Mouse (Mus musculus) limb, embryonic 15.5 days (tissue): ENCODE data around the gene Tmem132b. TPM values are rescaled to one million over a fixed set of nuclear protein-coding genes. Genes with fewer than 3 reads are reported as not detected.
"Not testable (repeated sequence)": the region's sequence is repeated elsewhere in the genome, so short reads cannot be mapped to it uniquely, and the experiment has no call there.

ENCODE experiments used
- ATAC-seq: fragments of 200-750 bp; cut with Nextera tagmentation; 2 replicates; pipeline ENCODE4 v1.8.0; 2017; ENCODE audit warnings: low read depth, moderate TSS enrichment; ENCODE audit not compliant: insufficient number of reproducible peaks, low FRiP score, low TSS enrichment
- H3K27ac ChIP-seq: fragments of 300-500 bp; sonication (generic); 2 replicates; pipeline ENCODE4 v1.5.1; 2015; ENCODE audit warnings: moderate library complexity, mild to moderate bottlenecking, inconsistent platforms
- H3K27me3 ChIP-seq: fragments of 300-500 bp; sonication (generic); 2 replicates; pipeline ENCODE4 v1.6.1; 2015; ENCODE audit warnings: inconsistent platforms
- H3K36me3 ChIP-seq: fragments of 300-500 bp; sonication (generic); 2 replicates; pipeline ENCODE4 v1.6.1; 2015; ENCODE audit warnings: inconsistent platforms
- H3K4me1 ChIP-seq: fragments of 300-500 bp; sonication (generic); 2 replicates; pipeline ENCODE4 v1.6.1; 2015; ENCODE audit warnings: inconsistent platforms
- H3K4me2 ChIP-seq: fragments of 300-500 bp; sonication (generic); 2 replicates; pipeline ENCODE4 v1.6.1; 2015; ENCODE audit warnings: mild to moderate bottlenecking, inconsistent platforms
- H3K4me3 ChIP-seq: fragments of 300-500 bp; sonication (generic); 2 replicates; pipeline ENCODE4 v1.5.1; 2015; ENCODE audit warnings: mild to moderate bottlenecking, inconsistent platforms
- H3K9ac ChIP-seq: fragments of 300-500 bp; sonication (generic); 2 replicates; pipeline ENCODE4 v1.6.1; 2015; ENCODE audit warnings: inconsistent platforms
- H3K9me3 ChIP-seq: fragments of 300-500 bp; sonication (generic); 2 replicates; pipeline ENCODE4 v1.6.1; 2016; ENCODE audit warnings: inconsistent platforms
- WGBS: fragments of 180-500 bp; shearing (Covaris S2); methylation state at CpG from one replicate; pipeline ENCODE4 v1.1.7; 2015; 5-methylcytosine and 5-hydroxymethylcytosine counted together
- polyA plus RNA-seq: library from polyadenylated mRNA; unstranded; fragments of >200 nt; fragmentation: Nextera tagmentation; extraction: Ambion mirVana; gene quantifications from 2 replicates; pipeline ENCODE4 v1.2.1, GENCODE M21; 2015

The Tmem132b gene
- polyA plus RNA-seq, result 0.22 and 0.31 TPM in 2 replicates

DNA sequence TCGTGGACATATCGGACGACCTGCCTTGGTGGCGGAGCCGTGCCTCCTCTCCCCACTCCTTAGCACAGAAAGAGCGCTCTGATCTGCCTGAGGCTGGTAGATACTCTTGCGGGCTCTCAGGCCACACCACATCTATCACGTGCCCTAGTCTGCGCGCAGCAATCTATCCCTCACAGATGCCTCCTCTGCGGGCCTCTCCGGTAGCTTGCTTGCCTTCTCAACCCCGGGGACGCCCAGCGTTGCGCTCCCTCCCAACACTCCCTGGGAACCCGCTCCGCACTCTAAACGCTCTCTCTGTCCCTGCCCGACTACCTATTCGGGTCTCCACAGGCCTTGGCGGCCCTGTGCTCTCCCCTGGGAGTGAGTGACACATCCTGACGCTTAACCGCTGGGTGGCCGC lies at the start of gene Tmem132b:
Gene Tmem132b (plus strand): TSS at position 141 of the 400 bp plus-strand sequence.
- 0 out of 2 replicates have a peak within 1 kb of the TSS, but pooled peaks have one; percentile 10 for H3K9ac ChIP-seq
- ATAC-seq, result no peak
- H3K4me2 ChIP-seq, result peak within 1 kb of the TSS; percentile 87
- no peaks in the 10 kb centered on the region for H3K9me3 ChIP-seq
- WGBS, result 2% methylated on average over 25 of the region's 25 CpGs
- peaks cover 85% of the 10 kb centered on the region for H3K27me3 ChIP-seq
- H3K4me1 ChIP-seq, result peaks cover 21% of the 10 kb centered on the region
- peak within 1 kb of the TSS; percentile 48 for H3K4me3 ChIP-seq
- no peak within 1 kb of the TSS for H3K27ac ChIP-seq
- H3K36me3 ChIP-seq, result no peaks in the 10 kb centered on the region

DNA sequence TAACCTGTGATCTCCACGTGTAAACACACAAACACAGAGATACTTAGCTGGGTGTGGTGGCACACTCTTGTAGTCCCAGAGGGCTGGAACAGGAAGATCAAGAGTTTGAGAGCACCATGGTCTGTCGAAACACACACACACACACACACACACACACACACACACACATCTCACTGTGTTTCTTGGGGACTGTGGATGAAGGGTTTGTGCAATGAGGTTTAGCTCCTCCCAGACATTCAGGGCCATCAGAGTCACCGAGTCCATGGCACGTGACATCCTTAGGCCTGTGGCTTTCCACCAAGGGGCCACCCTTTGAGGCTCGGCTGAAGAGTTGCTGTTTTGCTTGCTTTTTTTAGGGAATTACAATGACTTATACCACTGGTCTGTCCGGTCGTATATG lies 49.1 kb upstream of the Tmem132b start:
- ATAC-seq, result no peak
- WGBS, result 86% methylated on average over 7 of the region's 7 CpGs
- Histone ChIP-seq H3K27ac (no peak overlapping the region), H3K27me3 (no peaks in the 10 kb centered on the region), H3K4me1 (peaks cover 12% of the 10 kb centered on the region), H3K4me2 (no peak overlapping the region), H3K4me3 (no peak overlapping the region), H3K9me3 (no peaks in the 10 kb centered on the region), H3K9ac (no peak overlapping the region), H3K36me3 (peaks cover 39% of the 10 kb centered on the region)

DNA sequence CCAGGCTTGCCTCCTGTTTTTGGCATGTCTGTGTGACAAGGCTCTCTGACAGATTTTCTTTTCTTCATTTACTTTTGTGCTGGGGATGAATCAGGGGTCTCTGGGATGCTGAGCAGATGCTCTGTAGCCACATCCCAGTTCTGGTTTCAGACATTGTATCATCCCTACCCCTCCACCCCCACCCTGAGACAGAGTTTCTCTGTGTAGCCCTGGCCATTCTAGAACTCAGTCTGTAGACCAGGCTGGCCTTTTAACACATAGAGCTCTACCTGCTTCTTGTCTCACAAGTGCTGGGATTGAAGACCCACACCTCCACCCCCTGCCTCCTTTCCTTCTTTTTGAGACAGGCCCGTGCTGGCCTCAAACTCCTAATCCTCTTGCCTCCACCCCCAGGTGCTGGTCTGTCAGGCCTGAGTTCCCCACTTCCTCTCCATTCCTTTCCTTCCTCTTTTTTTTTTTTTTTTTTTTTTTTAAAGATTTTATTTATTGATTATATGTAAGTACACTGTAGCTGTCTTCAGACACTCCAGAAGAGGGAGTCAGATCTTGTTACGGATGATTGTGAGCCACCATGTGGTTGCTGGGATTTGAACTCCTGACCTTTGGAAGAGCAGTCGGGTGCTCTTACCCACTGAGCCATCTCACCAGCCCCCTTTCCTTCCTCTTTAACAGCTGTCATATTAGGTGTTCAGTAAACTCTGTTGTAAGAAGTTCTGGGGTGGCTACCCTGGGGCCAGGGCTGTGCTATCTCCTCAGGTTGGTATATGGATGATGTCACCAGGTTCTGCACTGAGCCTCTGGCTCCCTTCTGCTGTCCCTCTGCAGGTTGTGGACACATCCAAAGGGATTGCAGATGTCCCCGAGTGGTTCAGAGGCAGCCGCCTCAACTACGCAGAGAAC lies 47.6 kb upstream of the Tmem132b start:
- Histone ChIP-seq H3K4me2 (no peak overlapping the region), H3K27ac (no peak overlapping the region), H3K4me1 (no peaks in the 10 kb centered on the region), H3K9me3 (no peaks in the 10 kb centered on the region), H3K4me3 (no peak overlapping the region), H3K9ac (no peak overlapping the region), H3K36me3 (peaks cover 50% of the 10 kb centered on the region), H3K27me3 (no peaks in the 10 kb centered on the region)
- WGBS, result 80% methylated on average over 6 of the region's 6 CpGs
- ATAC-seq, result no peak

DNA sequence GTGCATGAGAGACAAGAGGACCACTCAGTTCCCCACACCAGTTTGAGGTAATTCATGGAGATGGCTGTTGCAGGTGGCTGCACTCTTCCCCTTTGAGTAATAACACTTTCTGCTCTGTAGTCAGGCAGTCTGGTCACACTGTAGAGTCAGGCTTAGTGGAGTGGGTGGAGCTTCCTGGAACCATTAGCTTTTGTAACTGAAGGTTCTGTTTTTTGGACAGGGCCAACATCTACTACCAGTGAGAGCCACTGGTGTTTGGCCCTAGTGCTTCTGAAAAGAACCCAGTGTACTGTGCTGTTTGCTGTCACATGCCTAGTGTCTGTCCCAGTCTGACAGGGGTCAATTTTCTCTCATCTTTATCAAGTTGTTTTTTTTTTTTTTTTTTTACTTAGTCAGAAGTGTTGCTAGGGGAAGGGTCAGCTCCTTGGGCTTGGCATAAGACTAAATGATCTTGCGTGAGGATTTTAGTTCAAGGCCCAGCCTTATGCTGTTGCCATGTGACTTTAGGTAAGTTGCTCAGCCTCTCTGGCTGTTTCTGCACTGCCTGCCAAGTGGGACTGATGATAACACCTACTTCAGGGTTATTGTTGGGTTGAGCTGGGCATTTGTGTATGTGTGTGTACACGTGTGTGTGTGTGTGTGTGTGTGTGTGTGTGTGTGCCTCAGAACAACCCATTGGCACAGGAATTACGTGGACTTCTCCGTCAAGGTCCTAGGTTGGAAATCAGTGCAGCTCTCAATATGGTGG lies 46.4 kb upstream of the Tmem132b start:
- Histone ChIP-seq H3K36me3 (peaks cover 60% of the 10 kb centered on the region), H3K4me3 (no peak overlapping the region), H3K4me2 (no peak overlapping the region), H3K27ac (no peak overlapping the region), H3K4me1 (no peaks in the 10 kb centered on the region), H3K27me3 (no peaks in the 10 kb centered on the region), H3K9ac (no peak overlapping the region), H3K9me3 (no peaks in the 10 kb centered on the region)
- WGBS, result 83% methylated on average over 4 of the region's 4 CpGs
- no peak for ATAC-seq

DNA sequence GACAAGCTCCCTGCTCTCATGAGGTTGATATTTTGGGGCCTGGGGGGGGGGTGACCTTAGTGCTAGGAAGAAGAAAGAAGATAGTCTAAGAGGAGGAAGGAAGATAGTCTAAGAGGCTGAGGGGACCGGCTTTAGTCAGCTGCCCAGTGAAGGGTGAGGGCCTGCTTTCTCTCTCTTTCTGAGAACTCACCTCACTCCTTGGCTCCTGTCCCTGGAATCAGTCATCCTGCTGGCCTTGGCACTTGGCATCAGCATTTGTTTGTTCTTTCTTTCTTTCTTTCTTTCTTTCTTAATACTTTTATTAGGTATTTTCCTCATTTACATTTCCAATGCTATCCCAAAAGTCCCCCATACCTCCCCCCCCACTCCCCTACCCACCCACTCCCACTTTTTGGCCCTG lies 45.5 kb upstream of the Tmem132b start:
- H3K27ac ChIP-seq, result no peak overlapping the region
- H3K9ac ChIP-seq, result no peak overlapping the region
- H3K36me3 ChIP-seq, result peaks cover 68% of the 10 kb centered on the region
- H3K9me3 ChIP-seq, result no peaks in the 10 kb centered on the region
- ATAC-seq, result no peak
- H3K4me3 ChIP-seq, result no peak overlapping the region
- WGBS, result 94% methylated on average over 1 of the region's 1 CpGs
- no peak overlapping the region for H3K4me2 ChIP-seq
- no peaks in the 10 kb centered on the region for H3K27me3 ChIP-seq
- no peaks in the 10 kb centered on the region for H3K4me1 ChIP-seq

DNA sequence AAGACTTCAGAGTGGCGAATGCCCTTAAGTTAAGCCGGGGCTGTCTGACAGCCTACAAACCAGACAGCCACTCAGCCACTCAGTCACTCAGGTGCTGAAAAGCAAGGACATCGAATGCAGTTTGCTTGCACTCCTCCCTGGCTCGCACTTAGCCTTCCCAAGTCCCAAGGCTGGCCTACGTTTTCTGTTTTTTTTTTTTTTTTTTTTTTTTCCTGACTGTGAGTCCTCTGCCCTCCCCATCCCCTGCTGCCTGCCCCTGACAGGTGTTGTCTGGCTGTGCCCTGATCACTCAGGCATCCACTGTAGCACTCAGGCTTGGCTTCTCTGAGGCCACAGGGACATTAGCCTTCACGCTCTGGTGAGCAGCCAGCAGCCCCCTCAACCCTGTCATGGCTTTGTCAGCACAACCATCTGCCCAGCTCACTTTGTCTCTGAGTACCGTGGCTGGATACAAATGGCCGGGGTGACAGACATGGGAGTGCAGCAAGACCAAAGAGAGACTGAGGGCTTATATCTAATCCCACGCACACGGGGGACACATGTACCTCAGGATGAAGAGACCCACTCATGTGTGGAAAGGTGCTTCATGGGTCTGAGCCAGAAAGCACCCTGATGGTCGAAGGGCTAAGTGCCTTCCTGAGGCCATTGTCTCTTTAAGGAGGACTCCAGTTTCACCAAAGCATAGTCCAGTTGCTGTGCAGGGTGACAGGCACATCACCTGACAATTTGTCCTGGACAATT lies 44.0 kb upstream of the Tmem132b start:
- Histone ChIP-seq H3K36me3 (peaks cover 77% of the 10 kb centered on the region), H3K9ac (no peak overlapping the region)
- no peak for ATAC-seq

DNA sequence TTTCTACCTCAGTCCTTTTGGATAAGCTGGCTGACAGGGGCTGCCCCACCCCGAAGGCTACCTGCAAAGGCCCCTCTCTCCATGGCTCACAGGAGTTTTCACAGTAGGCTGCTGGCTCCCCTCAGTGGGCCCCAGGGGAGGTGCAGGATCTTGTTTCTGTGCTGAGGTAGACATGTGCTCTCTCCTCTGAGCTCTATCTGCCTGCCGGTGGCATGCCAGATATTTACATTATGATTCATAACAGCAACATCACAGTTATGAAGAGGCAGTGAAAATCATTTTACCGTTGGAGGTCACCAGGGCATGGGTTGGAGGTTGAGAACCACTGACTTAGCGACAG lies 43.5 kb upstream of the Tmem132b start:
- Histone ChIP-seq H3K9ac (no peak overlapping the region), H3K4me3 (no peak overlapping the region), H3K27ac (no peak overlapping the region), H3K9me3 (no peaks in the 10 kb centered on the region), H3K36me3 (peaks cover 77% of the 10 kb centered on the region), H3K27me3 (no peaks in the 10 kb centered on the region), H3K4me2 (no peak overlapping the region), H3K4me1 (no peaks in the 10 kb centered on the region)
- no peak for ATAC-seq
- 65% methylated on average over 4 of the region's 4 CpGs for WGBS

More for the DNA sequence above, 44.0 kb upstream of the Tmem132b start:
- Histone ChIP-seq H3K27ac (no peak overlapping the region), H3K9me3 (no peaks in the 10 kb centered on the region), H3K4me2 (no peak overlapping the region), H3K4me3 (no peak overlapping the region), H3K27me3 (no peaks in the 10 kb centered on the region), H3K4me1 (no peaks in the 10 kb centered on the region)
- WGBS, result 78% methylated on average over 11 of the region's 11 CpGs

DNA sequence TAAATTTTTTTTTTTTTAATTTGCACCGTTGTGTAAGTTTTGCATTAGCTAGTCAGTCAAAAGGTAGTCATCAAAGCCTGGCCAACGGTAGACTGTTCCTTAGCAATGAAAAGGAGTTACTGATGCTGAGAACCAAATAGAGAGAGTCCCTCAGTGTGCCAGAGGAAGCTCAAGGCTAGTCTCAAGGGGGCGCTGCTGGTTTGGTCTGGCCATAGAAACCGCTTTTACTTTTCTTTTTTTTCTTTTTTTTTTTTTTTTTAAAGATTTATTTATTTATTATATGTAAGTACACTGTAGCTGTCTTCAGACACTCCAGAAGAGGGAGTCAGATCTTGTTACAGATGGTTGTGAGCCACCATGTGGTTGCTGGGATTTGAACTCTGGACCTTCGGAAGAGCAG lies 42.6 kb upstream of the Tmem132b start:
- H3K9ac ChIP-seq, H3K27ac ChIP-seq, H3K4me1 ChIP-seq, H3K4me2 ChIP-seq, H3K4me3 ChIP-seq, H3K27me3 ChIP-seq, H3K9me3 ChIP-seq, ATAC-seq: not testable (repeated sequence)
- peaks cover 71% of the 10 kb centered on the region for H3K36me3 ChIP-seq
- 89% methylated on average over 5 of the region's 5 CpGs for WGBS

DNA sequence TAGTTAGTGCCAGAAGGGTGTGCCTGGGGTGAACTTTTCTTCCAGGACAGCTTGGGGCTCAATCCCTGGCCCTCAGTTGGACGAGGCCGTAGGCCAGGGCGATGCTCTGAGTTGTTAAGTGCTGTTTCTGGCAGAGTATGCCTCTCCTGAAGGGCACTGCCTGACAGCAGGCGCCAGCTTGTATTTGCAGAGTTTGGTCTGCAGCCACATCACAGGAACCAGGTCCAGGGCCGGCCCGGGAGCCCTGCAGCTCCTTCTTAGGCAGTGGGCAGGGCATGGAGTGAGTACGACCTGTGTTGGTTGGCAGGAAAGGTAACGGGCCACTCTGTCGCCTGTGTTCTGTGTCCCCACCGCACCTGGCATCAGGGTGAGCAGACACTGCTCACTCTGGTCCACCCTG lies 40.5 kb upstream of the Tmem132b start:
- H3K27ac ChIP-seq, result no peak overlapping the region
- no peak overlapping the region for H3K4me2 ChIP-seq
- H3K36me3 ChIP-seq, result peaks cover 77% of the 10 kb centered on the region
- no peaks in the 10 kb centered on the region for H3K27me3 ChIP-seq
- no peak for ATAC-seq
- no peaks in the 10 kb centered on the region for H3K9me3 ChIP-seq
- 87% methylated on average over 10 of the region's 10 CpGs for WGBS
- H3K9ac ChIP-seq, result no peak overlapping the region
- H3K4me1 ChIP-seq, result 0 out of 2 replicates have a peak, but pooled peaks cover 2% of the 10 kb centered on the region
- no peak overlapping the region for H3K4me3 ChIP-seq

DNA sequence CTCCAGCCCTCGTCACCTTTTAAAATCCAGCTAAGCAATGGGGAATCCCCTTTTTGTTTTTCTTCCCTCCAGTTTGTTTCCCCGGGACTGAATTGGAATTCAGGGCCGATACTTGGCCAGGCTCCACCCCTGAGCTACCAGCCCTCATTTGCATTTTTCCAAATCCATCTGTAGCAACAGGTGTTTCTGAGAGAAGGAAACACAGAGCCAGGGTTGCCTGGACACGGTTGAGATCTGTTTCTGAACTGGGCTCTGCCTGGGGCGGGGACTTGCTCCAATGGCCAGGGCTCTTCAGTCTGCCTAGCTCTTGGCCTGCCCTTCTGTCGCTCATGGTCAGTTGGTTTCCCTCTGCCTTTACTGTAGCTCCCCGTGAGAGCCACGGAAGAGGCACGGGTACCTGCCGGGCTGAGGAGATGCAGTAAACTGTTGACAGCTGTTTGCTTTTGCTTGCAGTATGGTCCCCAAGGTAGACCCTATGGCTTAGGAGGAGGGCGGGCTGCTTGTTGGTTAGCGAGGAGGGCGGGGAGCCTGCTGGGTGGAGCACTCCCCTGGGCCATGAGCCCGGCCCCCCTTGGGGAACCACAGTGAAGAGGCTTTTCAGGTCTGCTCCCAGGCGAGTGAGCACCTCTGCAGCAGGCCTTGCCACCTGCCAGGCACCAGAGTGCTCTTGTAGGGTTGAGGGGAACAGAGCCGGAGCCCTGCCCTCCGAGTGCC lies 39.0 kb upstream of the Tmem132b start:
- no peak for ATAC-seq
- Histone ChIP-seq H3K27me3 (no peaks in the 10 kb centered on the region), H3K4me3 (no peak overlapping the region), H3K9ac (no peak overlapping the region), H3K27ac (no peak overlapping the region), H3K36me3 (peaks cover 67% of the 10 kb centered on the region), H3K9me3 (no peaks in the 10 kb centered on the region), H3K4me2 (no peak overlapping the region), H3K4me1 (0 out of 2 replicates have a peak, but pooled peaks cover 2% of the 10 kb centered on the region)
- WGBS, result 67% methylated on average over 17 of the region's 17 CpGs

DNA sequence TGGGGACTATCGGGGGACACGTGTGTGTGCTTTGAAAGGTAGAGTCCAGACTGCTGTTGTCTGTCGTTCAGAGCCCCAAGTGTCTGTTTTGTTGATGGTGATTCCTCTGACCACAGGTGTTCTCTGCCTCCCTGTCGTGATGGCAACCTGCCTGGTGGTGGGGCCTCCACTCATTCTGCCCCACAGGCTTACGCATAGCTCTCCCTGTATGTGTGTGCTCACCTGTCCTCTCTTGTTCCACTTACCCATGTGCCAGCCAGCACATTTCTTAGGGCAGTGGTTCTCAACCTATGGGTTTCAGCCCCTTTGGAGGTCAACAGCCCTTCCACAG lies 38.5 kb upstream of the Tmem132b start:
- no peak for ATAC-seq
- Histone ChIP-seq H3K9ac (no peak overlapping the region), H3K9me3 (no peaks in the 10 kb centered on the region), H3K36me3 (peaks cover 62% of the 10 kb centered on the region), H3K27ac (no peak overlapping the region), H3K4me3 (no peak overlapping the region), H3K4me2 (no peak overlapping the region), H3K27me3 (no peaks in the 10 kb centered on the region), H3K4me1 (peaks cover 5% of the 10 kb centered on the region)
- 72% methylated on average over 5 of the region's 5 CpGs for WGBS
